Mouse (Mus musculus) cerebellum, adult 2 months (tissue): ENCODE measurements around the gene Erc2. TPM values are rescaled to one million over a fixed set of nuclear protein-coding genes. Genes with fewer than 3 reads are reported as not detected.

Experiments used
- DNase-seq, 2 experiments: peaks; one replicate each; pipeline ENCODE4 v3.0.0; 2021
- H3K27ac ChIP-seq: fragments of 200-500 bp; 2 replicates; pipeline ENCODE4 v1.5.1; 2012; ENCODE audit warnings: low read length, control low read depth, inconsistent platforms; ENCODE audit not compliant: insufficient read depth
- H3K27me3 ChIP-seq: fragments of 200-500 bp; 2 replicates; pipeline ENCODE4 v1.6.1; 2012; ENCODE audit warnings: inconsistent platforms, mild to moderate bottlenecking, low read length, moderate library complexity; ENCODE audit not compliant: control insufficient read depth, insufficient read depth
- H3K4me1 ChIP-seq: fragments of 200-500 bp; 2 replicates; pipeline ENCODE4 v1.6.1; 2011; ENCODE audit warnings: low read length; ENCODE audit not compliant: control insufficient read depth, insufficient read depth
- H3K4me3 ChIP-seq: fragments of 200-500 bp; replicated peaks from 2 replicates; pipeline ENCODE3; 2011; ENCODE audit warnings: mild to moderate bottlenecking, low read depth, low read length, control low read depth; ENCODE audit not compliant: insufficient read depth
- CTCF ChIP-seq: fragments of 200-500 bp; IDR thresholded peaks from 2 replicates; pipeline ENCODE4 v1.5.1; 2011; ENCODE audit warnings: low read depth, mild to moderate bottlenecking, control low read depth, low read length, moderate library complexity, borderline replicate concordance; ENCODE audit not compliant: insufficient read depth
- POLR2A ChIP-seq: fragments of 200-500 bp; IDR thresholded peaks from 2 replicates; pipeline ENCODE4 v1.6.1; 2011; ENCODE audit warnings: low read length, control low read depth, borderline replicate concordance; ENCODE audit not compliant: insufficient read depth
- WGBS: fragments of 180-500 bp; shearing (Covaris S2); methylation state at CpG from one replicate; pipeline ENCODE4 v1.1.7; 2018; 5-methylcytosine and 5-hydroxymethylcytosine counted together
- polyA plus RNA-seq: library from polyadenylated mRNA; depleted of rRNA; stranded (reverse); fragments of >200 nt; gene quantifications from 2 replicates; pipeline ENCODE4 v1.2.3, GENCODE M21; 2012

Erc2 gene
- polyA plus RNA-seq, 1 experiment, result 15.1 TPM

DNA sequence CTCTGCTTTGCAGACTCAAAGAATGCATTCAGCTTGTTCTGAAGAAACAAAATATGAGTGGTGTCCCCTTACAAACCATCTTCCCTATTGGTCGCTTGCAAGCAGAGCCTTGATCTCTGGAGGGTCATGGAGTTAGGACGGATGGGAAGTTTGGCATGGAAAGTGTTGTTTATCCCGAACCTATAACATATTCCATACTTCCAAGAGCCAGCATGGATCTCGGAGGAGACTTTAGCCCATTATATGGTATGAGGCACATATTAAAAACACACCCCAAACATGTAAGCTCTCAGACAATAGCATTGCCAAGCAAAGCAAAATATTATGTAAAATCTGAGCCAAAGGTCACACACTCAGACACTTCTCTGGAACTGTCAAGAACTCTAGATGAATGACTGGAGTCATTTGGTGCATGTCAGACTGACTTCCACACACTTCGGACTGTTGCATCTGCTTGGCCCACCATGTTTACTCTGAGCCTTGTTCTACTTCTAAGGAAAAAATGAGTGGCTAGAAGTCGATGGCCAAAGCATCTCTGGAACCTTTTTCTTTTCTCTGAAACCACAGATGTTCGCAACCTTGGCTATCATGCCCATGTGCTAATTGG is 809.6 kb downstream of the Erc2 start:
- TF ChIP-seq POLR2A, result no peak
- no peak for TF ChIP-seq CTCF
- Histone ChIP-seq H3K27ac (no peak overlapping the region), H3K27me3 (no peaks in the 10 kb centered on the region), H3K4me1 (no peaks in the 10 kb centered on the region), H3K4me3 (no peak overlapping the region)
- WGBS, result 85% methylated on average over 7 of the region's 7 CpGs
- no peak for DNase-seq

- no peak overlapping the region for H3K27ac ChIP-seq
- H3K27me3 ChIP-seq, result no peaks in the 10 kb centered on the region
- 75% methylated on average over 7 of the region's 7 CpGs for WGBS
- no peak for DNase-seq
- no peak overlapping the region for H3K4me3 ChIP-seq
- TF ChIP-seq POLR2A (no peak), CTCF (no peak)
- H3K4me1 ChIP-seq, result no peaks in the 10 kb centered on the region
Observed at GRCm38 (mm10) chr14:28434996-28435395, 812.8 kb downstream of the Erc2 start.

- DNase-seq, result no peak
- Histone ChIP-seq H3K27me3 (no peaks in the 10 kb centered on the region; the same call in 1 of the 2 replicates), H3K4me1 (peaks cover 4% of the 10 kb centered on the region; the same call in 1 of the 2 replicates), H3K4me3 (no peak overlapping the region), H3K27ac (no peak overlapping the region)
- TF ChIP-seq CTCF (no peak), POLR2A (no peak)
- WGBS, result 94% methylated on average over 6 of the region's 6 CpGs
Observed at GRCm38 (mm10) chr14:28439171-28439570, 816.9 kb downstream of the Erc2 start.

DNA sequence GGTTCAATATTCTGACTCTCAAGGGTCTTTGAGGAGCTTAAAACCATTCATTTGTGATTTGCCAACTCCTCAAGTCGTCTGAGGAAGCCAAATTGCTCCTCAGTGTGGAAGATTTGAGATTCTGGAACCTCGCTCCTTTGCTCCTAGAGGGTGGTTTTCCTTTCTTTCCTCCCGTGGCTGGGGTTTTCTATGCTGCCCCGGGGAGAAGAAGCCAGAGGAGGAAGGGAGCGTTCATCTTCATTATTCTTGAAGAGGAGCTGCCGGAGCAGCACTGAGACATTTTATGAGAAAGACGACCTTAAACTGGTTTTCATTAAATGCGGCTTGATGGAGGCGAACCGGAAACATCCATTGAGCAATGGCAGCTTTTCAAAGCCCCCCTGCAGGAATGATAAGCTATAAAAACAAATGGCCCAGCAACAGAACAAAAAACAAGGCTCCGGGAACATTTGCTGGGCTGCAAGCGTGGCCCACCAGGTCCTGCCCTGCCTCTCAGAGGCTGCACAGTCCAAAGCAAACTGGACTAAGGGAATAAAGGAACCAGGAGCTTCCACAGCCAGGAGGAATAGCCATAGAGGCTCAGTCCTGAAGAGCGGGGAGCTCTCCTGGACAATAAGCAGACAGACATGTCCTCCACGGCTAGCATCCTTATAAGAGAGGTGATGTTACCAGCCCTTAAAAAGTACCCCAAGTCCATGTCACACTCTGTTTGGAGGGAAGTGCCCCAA is 819.2 kb downstream of the Erc2 start:
- no peak overlapping the region for H3K27ac ChIP-seq
- no peak overlapping the region for H3K4me3 ChIP-seq
- TF ChIP-seq POLR2A (no peak), CTCF (no peak)
- DNase-seq, result no peak
- H3K27me3 ChIP-seq, result no peaks in the 10 kb centered on the region; the same call in 1 of the 2 replicates
- WGBS, result 41% methylated on average over 14 of the region's 14 CpGs
- peaks cover 4% of the 10 kb centered on the region; the same call in 1 of the 2 replicates for H3K4me1 ChIP-seq

GRCm38 (mm10) chr14:28443254-28443944 is 821.2 kb downstream of the Erc2 start:
- no peak for DNase-seq
- Histone ChIP-seq H3K27me3 (no peaks in the 10 kb centered on the region; the same call in 1 of the 2 replicates), H3K4me1 (peaks cover 4% of the 10 kb centered on the region; the same call in 1 of the 2 replicates), H3K27ac (no peak overlapping the region), H3K4me3 (no peak overlapping the region)
- no peak for TF ChIP-seq POLR2A
- TF ChIP-seq CTCF, result no peak
- WGBS, result 79% methylated on average over 7 of the region's 7 CpGs

DNA sequence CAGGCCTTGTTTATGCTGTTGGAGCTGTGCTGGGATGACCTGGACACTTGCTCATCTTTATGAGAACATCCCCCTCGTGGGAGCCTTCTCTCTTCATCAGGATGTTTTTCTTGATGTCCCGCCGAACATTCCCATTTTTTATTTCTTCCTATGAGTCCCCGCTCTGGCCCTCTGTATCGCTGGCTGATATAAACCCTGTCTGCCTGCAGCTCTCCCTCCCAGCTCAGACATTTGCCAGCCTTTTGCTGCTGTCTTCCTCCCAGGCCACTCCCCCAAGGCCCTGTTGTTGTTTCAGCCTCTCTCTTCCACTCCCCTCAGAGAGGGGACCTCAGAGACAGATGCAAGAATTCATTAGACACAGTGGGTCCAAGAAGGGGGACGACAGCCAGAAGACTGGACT is 823.5 kb downstream of the Erc2 start:
- Histone ChIP-seq H3K27me3 (no peaks in the 10 kb centered on the region; the same call in 1 of the 2 replicates), H3K4me3 (no peak overlapping the region), H3K27ac (no peak overlapping the region), H3K4me1 (peaks cover 4% of the 10 kb centered on the region; the same call in 1 of the 2 replicates)
- no peak for TF ChIP-seq CTCF
- TF ChIP-seq POLR2A, result no peak
- DNase-seq, result no peak
- 78% methylated on average over 6 of the region's 6 CpGs for WGBS

DNA sequence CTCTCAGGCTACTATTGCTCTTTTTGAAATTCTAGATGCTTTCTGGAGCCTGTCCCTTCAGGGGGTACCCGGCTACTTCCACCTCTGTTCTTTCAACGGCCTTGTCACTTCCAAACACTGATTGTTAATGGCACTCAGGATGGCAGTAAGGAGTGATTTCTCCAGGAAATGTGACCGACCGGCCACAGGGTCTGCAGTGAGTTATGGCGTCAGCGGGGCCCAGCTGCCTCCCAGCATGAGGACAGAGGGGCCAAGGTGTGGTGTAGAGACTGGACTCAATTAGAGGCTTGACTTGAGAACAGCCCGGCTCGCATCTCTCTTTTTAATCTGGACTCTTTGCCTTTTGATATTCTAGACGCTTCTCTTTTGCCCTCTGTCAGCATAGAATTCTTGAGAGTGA is 829.5 kb downstream of the Erc2 start:
- H3K27ac ChIP-seq, result no peak overlapping the region
- TF ChIP-seq CTCF (no peak), POLR2A (no peak)
- WGBS, result 66% methylated on average over 9 of the region's 9 CpGs
- DNase-seq, result no peak
- H3K4me1 ChIP-seq, result no peaks in the 10 kb centered on the region
- no peaks in the 10 kb centered on the region for H3K27me3 ChIP-seq
- H3K4me3 ChIP-seq, result no peak overlapping the region
